Mouse (Mus musculus): Measurements from ENCODE around the gene Crtam.

GRCm38 (mm10) chr9:41054166-41054565, 49.7 kb upstream of the Crtam start:
- TF ChIP-seq GATA1 (IDR thresholded peaks at IDR 0.05; ENCODE audit: low read length) (no peak), TAL1 (IDR thresholded peaks at IDR 0.05; ENCODE audit: low read length) (no peak)
